Mouse (Mus musculus) G1E-ER4 (cell line): ENCODE results near the gene Cdc42ep4. TPM values are rescaled to one million over a fixed set of nuclear protein-coding genes. Genes with fewer than 3 reads are reported as not detected.

Experiments
- GATA1 ChIP-seq: IDR thresholded peaks from one replicate; pipeline ENCODE4 v1.8.0; 2012; ENCODE audit warnings: low read length, inconsistent platforms
- polyA plus RNA-seq: library from polyadenylated mRNA; stranded (reverse); fragments of >175 nt; gene quantifications from 2 replicates; pipeline ENCODE4 v1.2.3, GENCODE M21; 2012

The Cdc42ep4 gene
- polyA plus RNA-seq, 1 experiment, result 28.8 TPM

- TF ChIP-seq GATA1, result no peak
These were observed 59.8 kb downstream of the Cdc42ep4 start for GRCm38 (mm10) chr11:113691851-113692250.

GRCm38 (mm10) chr11:113691318-113691717 lies 60.4 kb downstream of the Cdc42ep4 start:
- no peak for TF ChIP-seq GATA1

- TF ChIP-seq GATA1, result no peak
These were observed 61.2 kb downstream of the Cdc42ep4 start for GRCm38 (mm10) chr11:113690506-113690905.

GRCm38 (mm10) chr11:113687031-113687430 lies 64.7 kb downstream of the Cdc42ep4 start:
- no peak for TF ChIP-seq GATA1

GRCm38 (mm10) chr11:113684707-113685426 lies 66.8 kb downstream of the Cdc42ep4 start:
- TF ChIP-seq GATA1, result no peak

- TF ChIP-seq GATA1, result no peak
These were observed 67.5 kb downstream of the Cdc42ep4 start, which contains the start of the genes Fam104a and D11Wsu47e for GRCm38 (mm10) chr11:113683957-113684706. Gene Fam104a, minus strand, starts transcription at chr11:113684155. Gene D11Wsu47e, plus strand, starts transcription at chr11:113684412.

GRCm38 (mm10) chr11:113683627-113683956 lies 68.1 kb downstream of the Cdc42ep4 start:
- no peak for TF ChIP-seq GATA1

GRCm38 (mm10) chr11:113682897-113683626 lies 68.6 kb downstream of the Cdc42ep4 start:
- TF ChIP-seq GATA1, result no peak

GRCm38 (mm10) chr11:113681979-113682378 lies 69.7 kb downstream of the Cdc42ep4 start:
- no peak for TF ChIP-seq GATA1

- TF ChIP-seq GATA1, result peak; percentile 88
These were observed 70.7 kb downstream of the Cdc42ep4 start for GRCm38 (mm10) chr11:113680954-113681353.

- no peak for TF ChIP-seq GATA1
These were observed 73.3 kb downstream of the Cdc42ep4 start for GRCm38 (mm10) chr11:113678373-113678772.

- no peak for TF ChIP-seq GATA1
These were observed 74.3 kb downstream of the Cdc42ep4 start for GRCm38 (mm10) chr11:113677378-113677777.

Other genes with a start within 250 kb of the Cdc42ep4 start
- not detected in 2 replicates for gene Sstr2, start 132.5 kb downstream of the Cdc42ep4 start, polyA plus RNA-seq
- 40.9 and 45.6 TPM in 2 replicates for gene Cog1, start 102.7 kb downstream of the Cdc42ep4 start, polyA plus RNA-seq
- gene Slc39a11, start 101.8 kb downstream of the Cdc42ep4 start, polyA plus RNA-seq, result 10.4 and 13.1 TPM in 2 replicates
- gene Fam104a, start 67.7 kb downstream of the Cdc42ep4 start, polyA plus RNA-seq, result 135 and 175 TPM in 2 replicates
- gene D11Wsu47e, start 67.5 kb downstream of the Cdc42ep4 start, polyA plus RNA-seq, result 7.1 and 8.2 TPM in 2 replicates
- gene Cpsf4l, start 41.9 kb downstream of the Cdc42ep4 start, polyA plus RNA-seq, result 0.06 TPM in 1 of 2 replicates, not detected in the other